Mouse (Mus musculus) E14TG2a.4 (cell line): ENCODE measurements around the gene Olfr66.

Experiments
- CTCF ChIP-seq: conservative IDR thresholded peaks from 2 replicates; pipeline ENCODE4 v1.5.1; 2014; ENCODE audit warnings: low read length
- NANOG ChIP-seq: IDR thresholded peaks from 2 replicates; pipeline ENCODE4 v1.6.1; 2014; ENCODE audit warnings: borderline replicate concordance, low read length, mixed read lengths
- POU5F1 ChIP-seq: IDR thresholded peaks from 2 replicates; pipeline ENCODE4 v1.6.1; 2014; ENCODE audit warnings: low read length, borderline replicate concordance

DNA sequence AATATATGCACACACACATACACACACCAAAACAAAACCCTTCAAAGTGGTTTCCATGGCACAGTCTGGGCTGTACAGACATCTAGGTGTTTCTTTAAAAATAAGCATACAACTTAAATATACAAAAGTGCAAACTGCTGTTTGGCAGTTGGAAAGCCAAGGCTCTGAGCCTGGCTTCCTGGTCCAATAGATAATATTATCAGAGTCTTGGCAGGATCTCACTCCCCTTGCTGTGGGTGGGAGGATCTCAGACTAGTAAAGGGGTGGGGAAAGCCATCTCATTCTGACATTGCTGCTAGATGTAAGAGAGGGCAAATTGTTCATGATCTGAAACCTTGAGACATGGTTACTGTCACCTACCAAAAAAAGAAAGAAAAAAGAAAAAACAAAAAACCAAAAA is 15.4 kb downstream of the Olfr66 start:
- TF ChIP-seq CTCF (no peak), POU5F1 (no peak), NANOG (no peak)
